Mouse (Mus musculus) adrenal gland, adult 10 weeks (tissue): ENCODE data around the gene Lgals1. TPM values are rescaled to one million over a fixed set of nuclear protein-coding genes. Genes with fewer than 3 reads are reported as not detected.

Experiments used
- polyA plus RNA-seq: library from polyadenylated mRNA; stranded (reverse); fragments of 350-450 nt; fragmentation: Illumina TruSeq; extraction: RNeasy Lipid Tissue Mini Kit (QIAGEN cat#74804); gene quantifications from one replicate; pipeline ENCODE4 v1.2.3, GENCODE M21; 2014; ENCODE audit warnings: low read depth, low replicate concordance

The Lgals1 gene
- polyA plus RNA-seq: 6.5 TPM

GRCm38 (mm10) chr15:78926021-78926919 lies at the start of gene Lgals1:
TSS of gene Lgals1 (plus strand) at chr15:78926725.

GRCm38 (mm10) chr15:78876991-78877809 lies 49.3 kb upstream of the Lgals1 start, which contains the start of gene Gga1:
TSS of gene Gga1 (plus strand) at chr15:78877190.

GRCm38 (mm10) chr15:78899409-78899739 lies 27.2 kb upstream of the Lgals1 start, which contains the start of gene Gm49510:
TSS of gene Gm49510 (plus strand) at chr15:78899667.

GRCm38 (mm10) chr15:78899740-78900584 lies 26.6 kb upstream of the Lgals1 start, which contains the start of gene Sh3bp1:
TSS of gene Sh3bp1 (plus strand) at chr15:78899768.

GRCm38 (mm10) chr15:78913632-78914090 lies 12.9 kb upstream of the Lgals1 start, which contains the start of gene Pdxp:
TSS of gene Pdxp (plus strand) at chr15:78913919.

GRCm38 (mm10) chr15:78934784-78935320 lies 8.3 kb downstream of the Lgals1 start, which contains the start of gene Nol12:
TSS of gene Nol12 (plus strand) at chr15:78934933.

GRCm38 (mm10) chr15:78947657-78948056 lies 21.1 kb downstream of the Lgals1 start, which contains the start of gene Triobp:
TSS of gene Triobp (plus strand) at chr15:78947724.

Other genes starting within 250 kb of the Lgals1 start
- gene Elfn2, start 208.0 kb upstream of the Lgals1 start, polyA plus RNA-seq: not detected
- 0.64 TPM for gene Mfng, start 153.2 kb upstream of the Lgals1 start, polyA plus RNA-seq
- gene Card10, start 123.7 kb upstream of the Lgals1 start, polyA plus RNA-seq: 0.12 TPM
- 0.35 TPM for gene Cdc42ep1, start 84.1 kb upstream of the Lgals1 start, polyA plus RNA-seq
- not detected for gene Lgals2, start 71.2 kb upstream of the Lgals1 start, polyA plus RNA-seq
- 2.8 TPM for gene Gga1, start 49.5 kb upstream of the Lgals1 start, polyA plus RNA-seq
- gene Gm49510, start 27.1 kb upstream of the Lgals1 start, polyA plus RNA-seq: not detected
- 1.7 TPM for gene Sh3bp1, start 27.0 kb upstream of the Lgals1 start, polyA plus RNA-seq
- 0.76 TPM for gene Pdxp, start 12.8 kb upstream of the Lgals1 start, polyA plus RNA-seq
- 6.2 TPM for gene Nol12, start 8.2 kb downstream of the Lgals1 start, polyA plus RNA-seq
- 4.3 TPM for gene Triobp, start 21.0 kb downstream of the Lgals1 start, polyA plus RNA-seq
- gene H1f0, start 101.7 kb downstream of the Lgals1 start, polyA plus RNA-seq: 127 TPM
- gene Galr3, start 115.2 kb downstream of the Lgals1 start, polyA plus RNA-seq: not detected
- gene Ankrd54, start 136.2 kb downstream of the Lgals1 start, polyA plus RNA-seq: 1.3 TPM
- gene Eif3l, start 148.5 kb downstream of the Lgals1 start, polyA plus RNA-seq: 85.8 TPM
- gene Micall1, start 182.2 kb downstream of the Lgals1 start, polyA plus RNA-seq: 34.1 TPM
- not detected for gene Polr2f, start 214.3 kb downstream of the Lgals1 start, polyA plus RNA-seq
- 1.5 TPM for gene 1700088E04Rik, start 214.5 kb downstream of the Lgals1 start, polyA plus RNA-seq
- not detected for gene Sox10, start 238.5 kb downstream of the Lgals1 start, polyA plus RNA-seq